Comparison of ENCODE assay signal across 8 mouse cellular contexts in the genomic region with DNA sequence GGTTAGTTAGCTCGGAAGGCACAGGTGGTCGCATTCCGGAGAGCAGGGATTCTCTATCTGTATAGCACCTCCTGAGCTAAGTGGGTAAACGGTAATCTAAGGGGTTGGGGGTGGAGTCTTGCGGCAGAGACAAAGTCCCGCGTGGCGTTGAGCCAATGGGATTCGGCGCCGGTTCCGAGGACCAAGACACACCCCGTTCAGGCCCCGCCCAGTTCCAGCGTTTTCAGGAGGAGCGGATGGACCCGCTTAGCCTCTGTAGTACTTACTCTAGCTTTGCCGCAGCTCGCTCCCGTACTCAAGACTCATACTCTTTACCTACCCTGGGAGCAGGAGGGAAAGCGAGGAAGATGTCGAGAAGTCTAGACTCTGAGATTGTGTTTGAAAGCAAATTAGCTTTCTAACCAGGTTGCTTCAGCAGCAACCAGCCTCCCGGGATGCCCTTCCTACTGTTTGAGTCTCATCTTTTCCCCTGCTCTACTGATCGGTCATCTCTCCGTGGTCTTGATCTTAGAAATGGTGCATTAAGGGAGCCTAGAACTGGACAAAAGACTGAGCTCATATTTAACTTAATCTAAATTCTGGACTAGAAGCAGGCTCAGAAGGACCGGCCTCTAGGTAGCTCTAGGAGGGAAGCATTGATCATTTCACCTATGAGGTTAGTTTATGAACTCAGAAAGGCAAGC. TPM values are rescaled to one million over a fixed set of nuclear protein-coding genes. Genes with fewer than 3 reads are reported as not detected.
DNase-seq lines count a peak whose midpoint lies in the region; ATAC-seq and TF ChIP-seq lines count a peak whose summit lies in the region.

No protein-coding gene starts in this region.

- no peak overlapping the region for H3K9ac ChIP-seq in MEL (ENCODE audit: control insufficient read depth, low read depth, low read length, poor library complexity, severe bottlenecking)

- TF ChIP-seq EP300 in MEL (IDR thresholded peaks at IDR 0.05; ENCODE audit: low read depth in 1 of 2, low read length in 2 of 2), result no peak

- H3K79me2 ChIP-seq in MEL (ENCODE audit: control insufficient read depth, insufficient read depth, low read length, poor library complexity), result no peaks in the 10 kb centered on the region

- peak overlapping the region in 1 of 2 experiments; percentile 3; a peak in 1 of 4 replicates for H3K4me3 ChIP-seq in MEL (ENCODE audit: control insufficient read depth in 1 of 2, insufficient read depth in 1 of 2, low read depth in 2 of 2, low read length in 2 of 2)

- H3K27ac ChIP-seq in MEL (ENCODE audit: control insufficient read depth, low read depth, low read length), result no peak overlapping the region

- TF ChIP-seq RAD21 in MEL (IDR thresholded peaks at IDR 0.05; ENCODE audit: low read depth, low read length), result no peak

- H3K9me3 ChIP-seq in MEL (replicated peaks; ENCODE audit: insufficient read depth, low read length), result no peaks in the 10 kb centered on the region

- no peak for TF ChIP-seq POLR2A in MEL (IDR thresholded peaks at IDR 0.05; ENCODE audit: control insufficient read depth in 1 of 2, insufficient read depth in 1 of 2, low read depth in 1 of 2, low read length in 2 of 2, poor library complexity in 1 of 2)

- no peaks in the 10 kb centered on the region for H3K36me3 ChIP-seq in MEL (ENCODE audit: control insufficient read depth in 1 of 2, insufficient read depth in 2 of 2, low read length in 2 of 2)

- peaks cover 0 to 4% of the 10 kb centered on the region in 2 experiments for H3K27me3 ChIP-seq in MEL (ENCODE audit: control insufficient read depth in 1 of 2, insufficient read depth in 2 of 2, low read length in 2 of 2)

- DNase-seq in A20 (ENCODE audit: low read depth, low spot score) (peak; percentile 66), MEL (ENCODE audit: low read depth, low spot score) (peak; percentile 84)
- peak; percentile 36 for DNase-seq in heart, postnatal 4 days
- peak; percentile 73 for DNase-seq in layer of hippocampus, adult 9-11 months
- peak; percentile 82 for DNase-seq in right cerebral cortex, postnatal 4 days
- DNase-seq in ovary, postnatal 10 days (ENCODE audit: low spot score), result no peak

- peak; percentile 70 for ATAC-seq in common myeloid progenitor, adult 5-6 weeks (replicated peaks; ENCODE audit: low read depth, poor library complexity, severe bottlenecking)
- peak; percentile 80 for ATAC-seq in megakaryocyte progenitor cell, adult 5-6 weeks (replicated peaks; ENCODE audit: poor library complexity)

- no peaks in the 10 kb centered on the region; a peak in 1 of 4 replicates for H3K4me1 ChIP-seq in MEL (ENCODE audit: control insufficient read depth in 1 of 2, insufficient read depth in 2 of 2, low read length in 2 of 2)

- TF ChIP-seq CTCF in MEL (IDR thresholded peaks at IDR 0.05 in 2 of 3, conservative IDR thresholded peaks at IDR 0.05 in 1 of 3; ENCODE audit: control insufficient read depth in 1 of 3, insufficient read depth in 1 of 3, low read depth in 2 of 3, low read length in 3 of 3, poor library complexity in 1 of 3, severe bottlenecking in 1 of 3), result no peak

TF ChIP-seq in MEL, 35 proteins besides CTCF, POLR2A, EP300 and RAD21:
- no peak for TF ChIP-seq GATA1 (IDR thresholded peaks at IDR 0.05; ENCODE audit: low read depth, low read length)
- TF ChIP-seq TAL1 (IDR thresholded peaks at IDR 0.05; ENCODE audit: low read length), result no peak
- no peak for TF ChIP-seq USF1 (IDR thresholded peaks at IDR 0.05; ENCODE audit: low read depth, low read length)
- TF ChIP-seq MYB (IDR thresholded peaks at IDR 0.05; ENCODE audit: low read depth, low read length), result no peak
- no peak for TF ChIP-seq POLR2AphosphoS5 (IDR thresholded peaks at IDR 0.05; ENCODE audit: borderline replicate concordance, low read depth, low read length)
- no peak for TF ChIP-seq BHLHE40 (IDR thresholded peaks at IDR 0.05; ENCODE audit: borderline replicate concordance, low read depth, low read length)
- no peak for TF ChIP-seq NELFE (IDR thresholded peaks at IDR 0.05; ENCODE audit: low read depth, low read length)
- TF ChIP-seq ZKSCAN1 (IDR thresholded peaks at IDR 0.05; ENCODE audit: low read depth, low read length), result no peak
- no peak for TF ChIP-seq NRF1 (IDR thresholded peaks at IDR 0.05; ENCODE audit: insufficient read depth, low read depth, low read length, poor library complexity, severe bottlenecking)
- no peak for TF ChIP-seq MAFK (IDR thresholded peaks at IDR 0.05; ENCODE audit: borderline replicate concordance, low read depth, low read length)
- TF ChIP-seq E2F4 (IDR thresholded peaks at IDR 0.05; ENCODE audit: borderline replicate concordance, low read depth, low read length), result no peak
- no peak for TF ChIP-seq HCFC1 (IDR thresholded peaks at IDR 0.05; ENCODE audit: low read depth, low read length)
- no peak for TF ChIP-seq SMC3 (IDR thresholded peaks at IDR 0.05; ENCODE audit: low read depth, low read length)
TF ChIP-seq in MEL: peak in this region for 0.

RNA-seq across cellular contexts. Expression of a gene that starts 2.2 kb away (rescaled TPM):
- 0.08 TPM in 1 of 2 replicates, not detected in the other for total RNA-seq in MEL (2012; rRNA removed)
- polyA plus RNA-seq in MEL (2012; ENCODE audit: insufficient read depth in 1 of 2, insufficient read length in 2 of 2, low read depth in 1 of 2, low replicate concordance in 2 of 2, missing spikeins in 1 of 2), result under 1 TPM in 1 of 2 experiments, not detected in 1; 0.11 TPM
- total RNA-seq in common myeloid progenitor, adult 5-6 weeks (2017), result not detected in 2 replicates
- not detected for total RNA-seq in heart, postnatal 4 days (2021)
- not detected in 2 replicates for total RNA-seq in megakaryocyte progenitor cell, adult 5-6 weeks (2015)
- total RNA-seq in megakaryocyte progenitor cell, adult 5-6 weeks (2017), result not detected in 2 replicates

RNA-seq across cellular contexts. Expression of a gene that starts 7.5 kb away (rescaled TPM):
- 0.49 and 0.77 TPM in 2 replicates for total RNA-seq in MEL (2012; rRNA removed)
- polyA plus RNA-seq in MEL (2012; ENCODE audit: insufficient read depth in 1 of 2, insufficient read length in 2 of 2, low read depth in 1 of 2, low replicate concordance in 2 of 2, missing spikeins in 1 of 2), result 1 to 10 TPM in 1 of 2 experiments, not detected in 1; 4.5 TPM
- not detected in 2 replicates for total RNA-seq in common myeloid progenitor, adult 5-6 weeks (2017)
- total RNA-seq in heart, postnatal 4 days (2021), result under 1 TPM; 0.09 to 0.24 TPM
- total RNA-seq in megakaryocyte progenitor cell, adult 5-6 weeks (2015), result not detected in 2 replicates
- 0.03 TPM in 1 of 2 replicates, not detected in the other for total RNA-seq in megakaryocyte progenitor cell, adult 5-6 weeks (2017)

RNA-seq across cellular contexts. Expression of a gene that starts 24.6 kb away (rescaled TPM):
- 3.9 and 4.7 TPM in 2 replicates for total RNA-seq in MEL (2012; rRNA removed)
- not detected for polyA plus RNA-seq in MEL (2012; ENCODE audit: insufficient read depth in 1 of 2, insufficient read length in 2 of 2, low read depth in 1 of 2, low replicate concordance in 2 of 2, missing spikeins in 1 of 2)
- not detected in 2 replicates for total RNA-seq in common myeloid progenitor, adult 5-6 weeks (2017)
- 1 to 10 TPM in 1 of 2 experiments, not detected in 1; 1.5 TPM for total RNA-seq in heart, postnatal 4 days (2021)
- not detected in 2 replicates for total RNA-seq in megakaryocyte progenitor cell, adult 5-6 weeks (2015)
- not detected in 2 replicates for total RNA-seq in megakaryocyte progenitor cell, adult 5-6 weeks (2017)

RNA-seq across cellular contexts. Expression of a gene that starts 24.8 kb away (rescaled TPM):
- 502 and 643 TPM in 2 replicates for total RNA-seq in MEL (2012; rRNA removed)
- 100 to 1,000 TPM; 679 to 773 TPM for polyA plus RNA-seq in MEL (2012; ENCODE audit: insufficient read depth in 1 of 2, insufficient read length in 2 of 2, low read depth in 1 of 2, low replicate concordance in 2 of 2, missing spikeins in 1 of 2)
- total RNA-seq in common myeloid progenitor, adult 5-6 weeks (2017), result 631 and 634 TPM in 2 replicates
- total RNA-seq in heart, postnatal 4 days (2021), result 100 to 1,000 TPM; 678 to 716 TPM
- 266 and 310 TPM in 2 replicates for total RNA-seq in megakaryocyte progenitor cell, adult 5-6 weeks (2015)
- total RNA-seq in megakaryocyte progenitor cell, adult 5-6 weeks (2017), result 340 and 388 TPM in 2 replicates

RNA-seq across cellular contexts. Expression of a gene that starts 24.9 kb away (rescaled TPM):
- total RNA-seq in MEL (2012; rRNA removed), result 105 TPM in 2 replicates
- polyA plus RNA-seq in MEL (2012; ENCODE audit: insufficient read depth in 1 of 2, insufficient read length in 2 of 2, low read depth in 1 of 2, low replicate concordance in 2 of 2, missing spikeins in 1 of 2), result 100 to 1,000 TPM in 1 of 2 experiments, not detected in 1; 109 TPM
- total RNA-seq in common myeloid progenitor, adult 5-6 weeks (2017), result 95.8 and 148 TPM in 2 replicates
- total RNA-seq in heart, postnatal 4 days (2021), result 10 to 100 TPM; 61.8 to 69.1 TPM
- total RNA-seq in megakaryocyte progenitor cell, adult 5-6 weeks (2015), result 136 and 178 TPM in 2 replicates
- total RNA-seq in megakaryocyte progenitor cell, adult 5-6 weeks (2017), result 109 and 162 TPM in 2 replicates
